Mouse (Mus musculus): ENCODE data around the gene Klhl11. TPM values are rescaled to one million over a fixed set of nuclear protein-coding genes. Genes with fewer than 3 reads are reported as not detected.

Klhl11 gene
- total RNA-seq, 1 experiment from 2014 or later: 62.2 TPM

GRCm38 (mm10) chr11:100471352-100472196 is 967 bp downstream of the Klhl11 start:
- DNase-seq: no peak

GRCm38 (mm10) chr11:100465833-100466232 is 6.7 kb downstream of the Klhl11 start:
- DNase-seq: no peak

- DNase-seq: no peak
Observed at GRCm38 (mm10) chr11:100465229-100465792, 7.2 kb downstream of the Klhl11 start.

GRCm38 (mm10) chr11:100462699-100463098 is 9.8 kb downstream of the Klhl11 start:
- DNase-seq: no peak

GRCm38 (mm10) chr11:100457711-100458110 is 14.8 kb downstream of the Klhl11 start:
- no peak for DNase-seq

- no peak for DNase-seq
Observed at GRCm38 (mm10) chr11:100457247-100457646, 15.3 kb downstream of the Klhl11 start.

- no peak for DNase-seq
Observed at GRCm38 (mm10) chr11:100442625-100443024, 29.9 kb downstream of the Klhl11 start.

- no peak for DNase-seq
Observed at GRCm38 (mm10) chr11:100441797-100442196, 30.7 kb downstream of the Klhl11 start, which contains the start of the genes Nt5c3b and Klhl10. Gene Nt5c3b (minus strand): TSS chr11:100441808. Gene Klhl10 (plus strand): TSS chr11:100441917.

DNA sequence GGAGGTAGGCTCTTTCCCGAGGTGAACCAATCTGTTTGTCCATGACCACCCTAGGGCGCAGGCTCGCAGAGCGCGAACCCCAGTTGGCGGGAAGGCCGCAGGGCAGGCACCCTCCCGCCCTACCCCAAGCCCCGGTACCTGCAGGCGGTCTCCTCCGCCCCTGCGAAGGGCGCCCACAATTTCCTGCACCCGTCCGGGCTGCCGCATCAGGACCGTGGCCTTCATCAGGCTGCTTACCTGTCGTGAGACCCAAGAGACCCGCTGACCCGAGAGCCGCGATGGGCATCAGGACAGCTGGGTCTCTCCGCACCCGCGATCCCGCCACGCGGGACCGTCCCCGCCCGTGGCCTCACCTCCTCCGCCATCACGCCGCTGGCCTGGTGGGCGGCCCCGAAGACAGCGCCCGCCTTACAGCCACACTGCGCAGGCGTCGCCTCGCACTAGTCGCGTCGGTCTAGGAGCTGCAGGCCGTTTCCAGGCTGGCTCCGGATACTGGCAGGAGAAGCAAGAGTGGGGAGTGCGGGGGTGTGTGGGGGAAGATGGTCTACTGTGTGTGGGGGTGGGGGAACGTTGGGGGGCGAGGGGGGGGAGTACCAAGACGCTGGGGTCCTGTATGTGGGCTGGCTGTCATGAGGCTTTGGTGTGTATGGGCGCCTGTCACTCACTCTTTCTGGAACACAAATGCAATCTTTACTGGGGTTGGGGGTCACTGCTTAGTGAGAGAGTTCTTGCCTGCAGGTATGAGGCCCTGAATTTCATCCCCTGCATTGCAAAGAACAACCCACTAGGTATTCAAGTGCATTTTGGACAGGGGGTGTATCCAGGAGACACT is 31.6 kb downstream of the Klhl11 start:
- DNase-seq: peak; percentile 89

DNA sequence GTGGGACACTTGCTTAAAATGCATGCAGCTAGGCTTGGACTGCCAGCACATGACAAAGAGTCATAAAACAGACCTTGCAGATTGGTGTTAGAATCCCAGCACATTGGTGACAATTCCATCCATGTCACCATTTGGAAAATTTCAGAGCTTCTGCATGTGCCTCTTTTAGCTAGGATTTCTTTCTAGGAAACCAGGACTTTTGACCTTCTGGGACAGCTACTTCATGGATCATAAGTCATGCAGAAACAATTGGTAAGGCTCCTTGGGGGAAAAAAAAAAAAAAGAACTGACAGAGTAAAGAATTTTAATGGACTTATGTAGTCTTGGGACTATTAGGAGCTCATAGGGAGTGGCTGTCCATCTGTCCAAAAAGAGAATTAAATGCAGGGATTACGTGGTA is 34.6 kb downstream of the Klhl11 start:
- no peak for DNase-seq

DNA sequence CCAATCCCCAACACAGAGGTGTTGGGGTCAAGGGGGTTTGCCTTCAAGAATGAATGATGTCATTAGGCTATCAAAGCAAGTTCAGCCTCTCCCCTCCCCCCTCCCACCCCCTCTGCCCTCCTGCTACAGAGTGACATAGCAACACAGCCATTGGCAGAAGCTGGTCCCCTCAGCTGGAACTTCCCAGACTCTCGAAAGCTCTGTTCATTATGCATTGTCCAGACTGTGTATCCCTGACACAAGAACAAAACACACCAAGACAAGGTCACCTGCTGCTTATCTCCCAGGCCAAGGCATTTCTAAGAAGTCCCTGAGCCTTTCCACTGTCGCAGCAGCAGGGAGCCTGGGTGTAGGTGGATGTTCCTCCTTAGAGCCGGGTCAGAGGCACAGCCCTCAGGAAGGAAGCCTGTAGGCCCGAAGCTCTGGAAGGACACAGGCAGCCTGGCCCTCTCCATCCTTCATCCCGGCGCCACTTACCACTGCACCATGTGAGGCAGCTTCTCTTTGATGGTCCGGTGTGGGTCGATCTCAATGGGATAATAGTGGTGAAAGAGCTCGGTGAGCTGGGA is 36.8 kb downstream of the Klhl11 start:
- no peak for DNase-seq

DNA sequence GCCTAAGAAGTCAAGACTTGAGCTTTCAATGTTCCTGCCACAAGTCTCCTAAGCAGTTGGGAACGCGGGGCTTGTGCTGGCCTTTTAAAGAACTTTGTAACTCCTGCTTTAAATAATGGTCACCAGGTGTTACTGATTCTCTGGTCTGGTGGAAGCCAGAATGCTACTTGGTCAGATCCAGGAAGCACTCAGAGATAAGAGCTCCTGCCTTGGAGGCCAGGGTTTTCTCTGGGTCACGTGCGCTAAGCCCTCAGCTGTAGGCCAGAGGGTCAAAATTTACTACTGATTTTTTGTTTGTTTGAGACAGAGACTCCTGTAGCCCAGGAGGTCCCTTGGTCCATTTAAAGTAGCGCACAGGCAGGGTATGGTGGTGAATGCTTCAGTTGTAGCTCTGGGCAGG is 40.5 kb downstream of the Klhl11 start:
- DNase-seq: no peak

DNA sequence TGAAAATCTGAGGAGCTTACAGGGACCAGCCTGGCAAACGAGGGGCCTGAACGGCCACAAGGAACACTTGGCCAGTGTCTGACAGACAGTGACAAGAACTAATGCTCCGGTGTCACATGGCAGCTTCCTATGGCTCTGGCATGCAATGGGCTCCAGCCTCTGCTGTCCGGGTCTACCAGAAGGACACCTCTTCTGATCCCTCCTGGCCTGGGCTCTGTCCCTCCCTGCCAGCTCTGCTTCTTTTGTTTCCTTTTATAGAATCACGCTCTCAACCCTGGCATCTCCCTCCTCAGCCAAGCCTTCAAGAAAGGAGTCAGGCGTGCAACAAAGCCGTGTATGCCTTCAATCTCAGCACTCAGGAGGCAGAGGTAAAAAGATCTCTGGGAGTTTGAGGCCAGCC is 42.5 kb downstream of the Klhl11 start:
- no peak for DNase-seq

- peak; percentile 81 for DNase-seq
Observed at GRCm38 (mm10) chr11:100428612-100429199, 43.8 kb downstream of the Klhl11 start.

- no peak for DNase-seq
Observed at GRCm38 (mm10) chr11:100426820-100427219, 45.7 kb downstream of the Klhl11 start.

DNA sequence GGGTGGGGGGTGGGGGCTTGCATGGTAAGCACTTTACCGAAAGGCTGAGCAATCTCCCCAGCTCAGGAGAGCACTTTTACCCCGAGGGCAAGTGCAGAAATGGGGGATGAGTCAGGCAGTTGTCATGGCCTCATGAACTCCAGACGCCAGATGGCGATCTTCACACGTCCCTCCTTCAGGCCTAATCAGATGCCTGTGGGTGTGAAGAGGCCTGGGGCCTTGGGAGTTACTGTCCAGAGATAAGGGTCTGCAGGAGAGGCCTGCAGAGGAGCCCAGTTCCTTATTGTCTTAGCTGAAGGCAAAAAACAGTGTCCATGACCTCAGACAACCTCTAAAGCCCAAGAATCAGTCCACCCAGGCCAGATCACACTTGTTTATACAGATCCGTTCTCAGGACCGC is 46.7 kb downstream of the Klhl11 start:
- peak; percentile 79 for DNase-seq

DNA sequence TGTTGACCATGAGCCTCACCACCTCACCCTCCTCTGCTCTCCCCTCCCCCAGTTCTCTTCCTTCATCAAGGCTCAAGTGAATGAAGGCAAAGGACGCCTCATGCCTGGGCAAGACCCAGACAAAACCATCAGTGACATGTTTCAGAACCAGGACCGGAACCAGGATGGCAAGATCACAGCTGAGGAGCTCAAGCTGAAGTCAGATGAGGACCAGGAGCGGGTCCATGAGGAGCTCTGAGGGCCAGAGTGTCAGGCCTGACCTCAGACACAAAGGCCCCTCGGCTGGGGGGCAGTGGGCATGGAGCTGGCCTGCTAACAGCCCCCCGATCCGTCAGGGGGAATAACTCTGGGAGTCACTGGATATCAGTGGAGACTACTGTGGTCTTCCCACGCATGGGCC is 48.7 kb downstream of the Klhl11 start:
- no peak for DNase-seq

DNA sequence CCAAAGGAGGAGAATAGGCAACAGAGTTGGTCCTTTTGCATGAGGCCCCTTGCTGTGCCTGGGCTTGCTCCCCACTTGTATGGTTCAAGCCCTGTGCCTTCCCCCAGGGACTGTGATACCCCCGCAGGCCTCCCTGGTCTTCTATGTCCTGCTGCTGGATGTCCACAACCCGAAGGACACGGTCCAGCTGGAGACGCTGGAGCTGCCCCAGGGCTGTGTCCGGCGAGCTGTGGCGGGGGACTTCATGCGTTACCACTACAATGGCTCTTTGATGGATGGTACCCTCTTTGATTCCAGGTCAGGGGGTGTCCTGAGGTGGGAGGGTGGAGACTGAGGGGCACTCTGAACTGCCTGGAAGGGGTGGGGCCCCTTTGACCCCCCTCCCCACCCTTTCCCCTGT is 51.0 kb downstream of the Klhl11 start:
- no peak for DNase-seq

DNA sequence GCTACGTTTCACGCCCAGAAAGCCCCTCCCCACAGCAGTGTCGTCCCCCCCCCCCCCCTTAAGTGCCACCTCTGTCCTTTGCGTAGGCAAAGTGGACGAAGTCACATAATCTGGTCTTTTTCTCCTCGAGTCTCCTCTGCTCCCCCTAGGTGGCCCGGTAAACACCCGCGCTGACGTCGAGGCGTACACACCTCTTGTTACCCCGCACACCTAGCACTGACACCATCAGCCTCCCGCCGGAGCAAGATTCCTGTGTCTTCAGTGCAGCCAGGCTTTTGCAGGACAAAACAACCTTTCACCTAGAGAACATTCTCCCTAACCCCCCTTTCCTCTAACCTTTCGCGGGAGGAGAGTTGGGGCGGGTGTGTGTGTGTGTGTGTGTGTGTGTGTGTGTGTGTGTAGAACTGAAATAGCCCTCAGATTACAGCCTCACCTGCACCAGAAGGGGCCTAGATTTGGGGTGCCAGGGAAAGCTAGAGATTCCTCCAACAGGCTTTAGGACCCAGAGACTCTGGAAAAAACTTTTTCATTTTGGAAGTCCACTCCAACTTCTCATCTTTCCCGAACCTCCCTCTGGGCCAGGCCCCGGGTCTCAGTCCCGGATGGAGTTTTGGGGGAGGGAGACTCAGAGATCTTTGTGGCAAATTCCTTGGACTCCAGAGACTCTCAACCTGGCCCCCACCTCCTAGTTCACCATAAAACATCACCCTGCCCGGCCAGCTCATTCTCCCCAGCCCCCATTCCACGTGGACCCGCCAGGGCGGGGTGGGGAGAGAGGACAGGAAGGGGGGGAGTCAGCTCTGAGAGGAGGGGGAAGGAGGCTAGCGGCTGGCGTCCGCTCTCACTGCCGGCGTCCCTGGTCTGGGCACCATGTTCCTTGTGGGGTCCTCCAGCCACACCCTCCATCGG is 57.4 kb downstream of the Klhl11 start, which contains the start of gene Fkbp10:
TSS of gene Fkbp10 (plus strand) at position 784 of the 909 bp plus-strand sequence.
- DNase-seq: peak; percentile 65

DNA sequence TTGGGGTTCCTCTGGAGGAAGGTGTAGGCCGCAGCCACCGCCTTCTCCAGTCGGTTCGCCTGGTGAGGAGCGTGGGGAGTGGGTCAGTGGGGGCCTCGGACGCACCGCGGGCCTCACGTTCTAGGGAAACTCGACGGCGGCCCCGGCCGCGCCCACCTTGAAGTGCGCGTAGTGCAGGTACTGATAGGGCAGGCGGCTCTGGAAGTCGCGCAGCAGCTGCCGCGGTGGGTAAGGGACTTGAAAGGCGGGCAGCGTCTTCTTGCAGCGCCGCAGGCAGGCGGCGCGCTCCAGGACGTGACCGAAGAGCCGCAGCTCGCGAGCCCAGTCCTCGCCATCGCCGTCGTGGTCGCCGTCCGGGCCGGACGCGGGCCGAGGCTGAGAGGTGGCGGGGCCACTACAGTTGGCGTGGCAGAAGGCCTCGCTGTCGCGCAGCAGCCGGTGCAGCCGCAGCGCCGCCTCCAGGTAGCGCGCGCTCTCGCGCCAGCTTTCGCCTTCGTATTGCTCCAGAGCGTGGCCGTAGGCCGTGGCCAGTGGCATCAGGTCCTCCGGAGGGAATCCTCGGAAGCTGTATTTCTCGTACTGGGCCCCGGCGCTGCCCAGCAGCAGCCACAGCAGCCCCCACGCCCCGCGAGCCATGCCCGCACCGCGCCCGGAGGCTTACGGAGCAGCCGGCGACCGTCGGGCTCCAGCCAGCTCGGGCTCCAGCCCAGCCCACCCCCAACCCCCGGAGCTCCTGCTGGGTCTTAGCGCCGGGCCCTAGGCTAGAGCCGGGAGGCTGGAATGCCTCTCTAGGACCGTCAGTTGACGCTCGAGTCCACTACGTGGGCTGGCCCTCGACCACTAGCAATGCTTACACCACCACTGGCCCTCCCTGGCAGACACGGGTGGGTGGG is 58.3 kb downstream of the Klhl11 start, which contains the start of gene P3h4:
TSS of gene P3h4 (minus strand) at position 816 of the 893 bp plus-strand sequence.
- peak; percentile 85 for DNase-seq

Measured in adrenal gland, postnatal 25 days (tissue).